Mouse (Mus musculus): ENCODE measurements around the gene Gamt.

DNA sequence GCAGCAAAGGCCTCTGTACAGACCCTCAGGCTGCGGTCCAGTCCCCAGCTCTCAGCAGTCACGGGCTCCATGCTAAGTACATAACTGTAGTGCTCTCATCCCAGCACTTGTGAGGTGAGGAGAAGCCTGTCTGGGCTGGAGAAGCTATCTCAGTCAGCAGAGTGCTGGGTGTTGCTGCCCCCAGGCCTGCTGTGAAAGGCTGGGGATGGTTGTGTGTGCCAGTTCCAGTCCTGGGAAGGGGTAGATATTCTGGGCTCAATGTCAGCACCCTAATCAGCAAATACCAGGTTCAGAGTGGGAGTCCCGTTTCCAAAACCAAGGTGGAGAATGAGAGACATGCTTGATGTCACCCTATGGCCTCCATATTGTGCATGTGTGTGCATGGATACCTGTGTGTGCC lies 18.2 kb downstream of the Gamt start:
- no peak for TF ChIP-seq POLR2A (IDR thresholded peaks at IDR 0.05; ENCODE audit: borderline replicate concordance, low read depth, low read length)
- no peak for TF ChIP-seq CTCF (IDR thresholded peaks at IDR 0.05; ENCODE audit: low read depth, low read length)

Measured in bone marrow macrophage, adult 2 months (primary cell).